Mouse (Mus musculus): ENCODE results near the gene Ccl7. TPM values are rescaled to one million over a fixed set of nuclear protein-coding genes. Genes with fewer than 3 reads are reported as not detected.

The Ccl7 gene
- polyA plus RNA-seq, 1 experiment from 2014 or later, result 0.36 TPM

DNA sequence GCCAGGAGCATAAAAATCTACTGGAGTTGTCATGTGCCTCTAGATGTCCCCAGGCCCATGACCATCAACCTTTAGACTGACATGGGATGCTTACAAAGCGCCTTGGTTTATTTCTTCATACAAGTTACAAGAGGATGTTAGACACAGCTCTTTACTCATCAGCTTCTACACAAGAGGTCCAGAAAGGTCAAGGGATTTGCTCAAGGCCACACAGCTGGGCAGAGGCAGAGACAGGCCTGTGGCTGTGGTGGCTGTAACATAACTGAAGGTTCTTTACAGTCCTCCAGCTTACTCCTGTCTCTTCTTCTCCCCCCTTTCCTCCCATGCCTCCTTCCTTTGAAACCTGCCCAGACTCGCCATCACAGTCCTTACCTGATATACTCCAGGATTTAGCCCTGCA, 15.3 kb upstream of the Ccl7 start:
- 70% methylated on average over 2 of the region's 2 CpGs for WGBS
- H3K27me3 ChIP-seq (replicated peaks; ENCODE audit: control insufficient read depth, insufficient read depth, low read length), result no peaks in the 10 kb centered on the region
- DNase-seq (ENCODE audit: low spot score) (no peak), ATAC-seq (replicated peaks; ENCODE audit: low FRiP score) (no peak)
- H3K36me3 ChIP-seq (ENCODE audit: control insufficient read depth, insufficient read depth, low read length), result no peaks in the 10 kb centered on the region
- H3K27ac ChIP-seq (ENCODE audit: low read depth, low read length), result no peak overlapping the region
- no peaks in the 10 kb centered on the region for H3K9me3 ChIP-seq (ENCODE audit: control insufficient read depth, low read length)
- H3K4me1 ChIP-seq (replicated peaks; ENCODE audit: control insufficient read depth, insufficient read depth, low read length), result no peaks in the 10 kb centered on the region
- H3K9ac ChIP-seq (ENCODE audit: low read depth, low read length), result no peak overlapping the region
- no peak overlapping the region for H3K4me3 ChIP-seq (ENCODE audit: low read depth, low read length)
- no peak overlapping the region for H3K4me2 ChIP-seq

DNA sequence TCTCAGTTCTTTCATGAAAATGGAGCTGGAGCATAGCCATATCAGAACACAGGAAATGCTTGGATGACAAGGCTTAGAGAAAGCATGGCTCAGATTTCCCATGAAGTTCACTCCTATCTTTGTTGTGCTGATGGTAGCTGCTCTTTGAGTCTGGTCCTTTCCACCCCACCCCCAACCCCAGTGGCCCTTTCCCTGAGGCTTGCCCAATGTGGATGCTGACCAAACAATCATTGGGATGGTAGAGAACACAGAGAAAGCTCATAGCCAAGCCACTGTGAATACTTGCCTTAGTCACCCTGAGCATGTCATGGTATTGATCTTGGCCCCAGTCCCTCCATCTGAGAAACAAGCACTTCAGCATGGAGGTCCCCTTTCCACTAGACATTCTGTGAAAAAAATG, 13.4 kb upstream of the Ccl7 start:
- Histone ChIP-seq H3K27ac (ENCODE audit: low read depth, low read length) (no peak overlapping the region), H3K4me1 (replicated peaks; ENCODE audit: control insufficient read depth, insufficient read depth, low read length) (no peaks in the 10 kb centered on the region), H3K4me2 (no peak overlapping the region), H3K9me3 (ENCODE audit: control insufficient read depth, low read length) (no peaks in the 10 kb centered on the region), H3K27me3 (replicated peaks; ENCODE audit: control insufficient read depth, insufficient read depth, low read length) (no peaks in the 10 kb centered on the region), H3K36me3 (ENCODE audit: control insufficient read depth, insufficient read depth, low read length) (no peaks in the 10 kb centered on the region), H3K9ac (ENCODE audit: low read depth, low read length) (no peak overlapping the region), H3K4me3 (ENCODE audit: low read depth, low read length) (no peak overlapping the region)
- ATAC-seq (replicated peaks; ENCODE audit: low FRiP score), result no peak
- DNase-seq (ENCODE audit: low spot score), result no peak

DNA sequence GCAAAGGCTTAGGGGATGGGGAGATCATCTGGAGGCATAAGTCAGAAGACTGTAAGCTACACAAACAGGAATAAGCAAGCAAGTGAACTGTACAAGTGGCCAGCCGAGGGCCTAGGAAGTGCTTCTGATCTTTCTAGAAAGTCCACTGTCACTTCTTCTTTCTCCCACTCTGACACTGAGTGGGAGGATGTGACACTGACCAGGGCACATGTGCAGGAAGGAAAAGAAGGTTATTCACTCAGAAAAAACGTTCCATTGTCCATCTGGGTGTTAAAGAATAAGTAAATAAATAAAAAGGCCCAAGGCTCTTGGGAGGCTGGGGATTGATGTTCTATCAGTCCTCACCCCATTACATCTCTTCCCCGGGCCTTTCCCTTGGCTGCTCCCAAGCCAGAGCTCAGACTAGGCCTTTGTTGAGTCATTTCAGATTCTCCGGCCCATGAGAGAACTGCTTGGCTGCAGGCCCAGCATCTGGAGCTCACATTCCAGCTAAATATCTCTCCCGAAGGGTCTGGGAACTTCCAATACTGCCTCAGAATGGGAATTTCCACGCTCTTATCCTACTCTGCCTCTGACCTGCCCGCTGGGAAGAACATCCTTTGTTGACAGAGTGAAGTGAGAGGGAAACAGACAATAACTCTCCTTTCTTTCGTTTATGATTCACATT, 12.7 kb upstream of the Ccl7 start:
- DNase-seq (ENCODE audit: low spot score) (no peak), ATAC-seq (replicated peaks; ENCODE audit: low FRiP score) (no peak)
- Histone ChIP-seq H3K27me3 (replicated peaks; ENCODE audit: control insufficient read depth, insufficient read depth, low read length) (no peaks in the 10 kb centered on the region), H3K9ac (ENCODE audit: low read depth, low read length) (no peak overlapping the region), H3K4me3 (ENCODE audit: low read depth, low read length) (no peak overlapping the region), H3K27ac (ENCODE audit: low read depth, low read length) (no peak overlapping the region), H3K9me3 (ENCODE audit: control insufficient read depth, low read length) (no peaks in the 10 kb centered on the region), H3K4me2 (no peak overlapping the region), H3K4me1 (replicated peaks; ENCODE audit: control insufficient read depth, insufficient read depth, low read length) (no peaks in the 10 kb centered on the region), H3K36me3 (ENCODE audit: control insufficient read depth, insufficient read depth, low read length) (no peaks in the 10 kb centered on the region)
- WGBS, result 50% methylated on average over 8 of the region's 8 CpGs

DNA sequence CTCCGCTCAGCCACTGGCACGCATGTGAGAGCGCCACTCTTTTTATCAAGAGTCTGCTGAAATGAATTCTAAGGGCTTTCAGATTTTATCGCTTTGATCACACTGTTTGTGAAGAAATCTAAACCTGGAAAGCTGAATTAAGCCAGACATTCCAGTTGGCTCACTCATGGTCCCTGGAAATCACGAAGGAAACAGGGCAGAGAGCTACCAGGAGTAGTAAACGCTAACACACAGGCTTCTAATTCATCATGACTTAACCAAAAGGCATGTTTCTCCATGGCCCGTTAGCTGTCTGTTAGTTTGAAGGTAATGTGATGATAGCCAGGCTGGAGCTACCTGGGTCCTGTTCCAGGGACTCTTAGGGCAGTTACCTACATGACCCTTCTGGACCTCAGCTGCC, 11.1 kb upstream of the Ccl7 start:
- Histone ChIP-seq H3K36me3 (ENCODE audit: control insufficient read depth, insufficient read depth, low read length) (no peaks in the 10 kb centered on the region), H3K9ac (ENCODE audit: low read depth, low read length) (no peak overlapping the region), H3K4me2 (no peak overlapping the region), H3K27me3 (replicated peaks; ENCODE audit: control insufficient read depth, insufficient read depth, low read length) (no peaks in the 10 kb centered on the region), H3K9me3 (ENCODE audit: control insufficient read depth, low read length) (no peaks in the 10 kb centered on the region), H3K4me1 (replicated peaks; ENCODE audit: control insufficient read depth, insufficient read depth, low read length) (no peaks in the 10 kb centered on the region), H3K27ac (ENCODE audit: low read depth, low read length) (no peak overlapping the region), H3K4me3 (ENCODE audit: low read depth, low read length) (no peak overlapping the region)
- DNase-seq (ENCODE audit: low spot score) (no peak), ATAC-seq (replicated peaks; ENCODE audit: low FRiP score) (no peak)
- WGBS, result 76% methylated on average over 7 of the region's 7 CpGs

DNA sequence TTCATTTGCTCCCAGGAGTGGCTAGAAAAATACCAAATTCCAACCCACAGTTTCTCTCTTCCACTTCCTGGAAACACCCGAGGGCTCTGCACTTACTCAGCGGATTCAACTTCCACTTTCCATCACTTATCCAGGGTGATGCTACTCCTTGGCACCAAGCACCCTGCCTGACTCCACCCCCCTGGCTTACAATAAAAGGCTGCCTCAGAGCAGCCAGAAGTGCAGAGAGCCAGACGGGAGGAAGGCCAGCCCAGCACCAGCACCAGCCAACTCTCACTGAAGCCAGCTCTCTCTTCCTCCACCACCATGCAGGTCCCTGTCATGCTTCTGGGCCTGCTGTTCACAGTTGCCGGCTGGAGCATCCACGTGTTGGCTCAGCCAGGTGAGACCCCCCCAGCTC, 10.2 kb upstream of the Ccl7 start, which contains the start of gene Ccl2:
Gene Ccl2 (plus strand): TSS at position 216 of the 400 bp plus-strand sequence.
- Histone ChIP-seq H3K4me2 (no peak within 1 kb of the TSS), H3K27ac (ENCODE audit: low read depth, low read length) (no peak within 1 kb of the TSS), H3K4me3 (ENCODE audit: low read depth, low read length) (no peak within 1 kb of the TSS), H3K4me1 (replicated peaks; ENCODE audit: control insufficient read depth, insufficient read depth, low read length) (no peaks in the 10 kb centered on the region), H3K27me3 (replicated peaks; ENCODE audit: control insufficient read depth, insufficient read depth, low read length) (no peaks in the 10 kb centered on the region), H3K9me3 (ENCODE audit: control insufficient read depth, low read length) (no peaks in the 10 kb centered on the region), H3K9ac (ENCODE audit: low read depth, low read length) (no peak within 1 kb of the TSS), H3K36me3 (ENCODE audit: control insufficient read depth, insufficient read depth, low read length) (no peaks in the 10 kb centered on the region)
- 31% methylated on average over 5 of the region's 5 CpGs for WGBS
- no peak for DNase-seq (ENCODE audit: low spot score)
- ATAC-seq (replicated peaks; ENCODE audit: low FRiP score), result no peak

DNA sequence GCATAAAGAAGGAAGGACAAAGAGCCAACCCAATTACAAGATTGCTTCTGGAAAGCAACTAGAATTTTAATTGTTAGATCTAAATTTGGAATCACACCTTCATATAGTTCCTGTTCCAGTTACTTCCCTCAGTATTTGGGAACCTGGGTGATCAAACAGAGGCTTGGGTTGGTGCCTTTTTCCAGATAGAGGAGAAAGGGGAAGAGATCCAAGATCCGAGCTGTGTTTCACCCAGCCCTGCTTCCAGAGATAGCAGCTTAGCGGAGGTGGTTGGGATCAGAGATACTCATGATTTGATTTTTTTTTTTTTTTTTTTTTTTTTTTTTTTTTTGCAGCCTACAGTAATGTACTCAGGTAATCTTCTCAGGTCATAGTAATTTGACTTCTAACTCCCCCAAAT, 9.7 kb upstream of the Ccl7 start:
- Histone ChIP-seq H3K36me3 (ENCODE audit: control insufficient read depth, insufficient read depth, low read length) (no peaks in the 10 kb centered on the region), H3K9me3 (ENCODE audit: control insufficient read depth, low read length) (no peaks in the 10 kb centered on the region), H3K27me3 (replicated peaks; ENCODE audit: control insufficient read depth, insufficient read depth, low read length) (no peaks in the 10 kb centered on the region), H3K27ac (ENCODE audit: low read depth, low read length) (no peak overlapping the region), H3K9ac (ENCODE audit: low read depth, low read length) (no peak overlapping the region), H3K4me2 (no peak overlapping the region), H3K4me3 (ENCODE audit: low read depth, low read length) (no peak overlapping the region), H3K4me1 (replicated peaks; ENCODE audit: control insufficient read depth, insufficient read depth, low read length) (no peaks in the 10 kb centered on the region)
- 80% methylated on average over 2 of the region's 2 CpGs for WGBS
- DNase-seq (ENCODE audit: low spot score), result no peak
- ATAC-seq (replicated peaks; ENCODE audit: low FRiP score), result no peak

DNA sequence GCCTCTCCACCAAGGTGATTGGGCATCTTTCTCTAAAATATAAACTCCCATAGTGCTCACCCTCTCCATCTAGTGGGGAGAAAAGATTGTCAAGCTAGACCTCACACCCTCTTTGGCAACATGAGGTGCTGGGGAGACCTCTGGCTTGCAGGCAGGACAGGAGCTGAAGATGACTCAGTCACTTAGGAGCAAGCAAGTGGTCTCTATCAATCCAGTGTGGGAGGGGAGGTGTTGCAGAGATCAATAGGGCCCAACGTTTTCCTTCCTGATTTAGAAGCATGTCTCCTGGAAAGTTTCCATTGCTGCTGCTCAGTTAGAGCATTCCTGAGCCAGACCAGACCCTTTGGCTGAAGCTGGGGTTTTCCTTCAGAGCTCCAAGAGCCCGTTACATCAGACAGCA, 7.0 kb upstream of the Ccl7 start, which contains the start of gene Gm17268:
Gene Gm17268 (minus strand): TSS at position 28 of the 400 bp plus-strand sequence.
- DNase-seq (ENCODE audit: low spot score) (no peak), ATAC-seq (replicated peaks; ENCODE audit: low FRiP score) (no peak)
- no peak within 1 kb of the TSS for H3K9ac ChIP-seq (ENCODE audit: low read depth, low read length)
- H3K4me3 ChIP-seq (ENCODE audit: low read depth, low read length), result no peak within 1 kb of the TSS
- H3K27me3 ChIP-seq (replicated peaks; ENCODE audit: control insufficient read depth, insufficient read depth, low read length), result no peaks in the 10 kb centered on the region
- H3K4me1 ChIP-seq (replicated peaks; ENCODE audit: control insufficient read depth, insufficient read depth, low read length), result no peaks in the 10 kb centered on the region
- H3K4me2 ChIP-seq, result no peak within 1 kb of the TSS
- no peaks in the 10 kb centered on the region for H3K36me3 ChIP-seq (ENCODE audit: control insufficient read depth, insufficient read depth, low read length)
- no peak within 1 kb of the TSS for H3K27ac ChIP-seq (ENCODE audit: low read depth, low read length)
- no peaks in the 10 kb centered on the region for H3K9me3 ChIP-seq (ENCODE audit: control insufficient read depth, low read length)
- WGBS, result 43% methylated on average over 2 of the region's 2 CpGs

DNA sequence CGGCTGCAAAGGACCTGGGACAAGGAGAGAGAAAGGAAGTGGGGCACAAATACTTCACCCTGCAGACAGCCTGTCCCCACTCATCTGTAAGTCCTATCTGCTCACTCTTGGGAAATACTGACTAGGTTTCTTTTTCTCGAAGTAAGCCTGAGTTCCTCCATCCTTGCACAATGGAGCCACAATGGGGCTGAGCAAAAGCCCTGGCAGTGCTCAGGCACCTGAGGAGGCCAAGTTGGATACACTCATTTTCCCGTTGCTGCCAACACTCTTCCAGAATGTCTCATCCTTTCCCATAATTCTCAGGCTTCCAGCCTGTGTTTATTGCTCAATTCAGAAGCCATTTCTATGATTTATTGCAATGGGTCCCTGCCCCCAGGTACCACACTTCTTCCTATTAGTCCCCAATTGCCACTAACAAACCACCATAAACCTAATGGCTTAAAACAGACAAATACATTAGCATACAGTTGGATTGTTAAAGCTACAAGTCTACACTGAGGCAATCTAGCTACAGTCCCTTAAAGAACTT, 6.3 kb upstream of the Ccl7 start:
- ATAC-seq (replicated peaks; ENCODE audit: low FRiP score), result no peak
- Histone ChIP-seq H3K27ac (ENCODE audit: low read depth, low read length) (no peak overlapping the region), H3K4me1 (replicated peaks; ENCODE audit: control insufficient read depth, insufficient read depth, low read length) (no peaks in the 10 kb centered on the region), H3K27me3 (replicated peaks; ENCODE audit: control insufficient read depth, insufficient read depth, low read length) (no peaks in the 10 kb centered on the region), H3K9ac (ENCODE audit: low read depth, low read length) (no peak overlapping the region), H3K4me3 (ENCODE audit: low read depth, low read length) (no peak overlapping the region), H3K4me2 (no peak overlapping the region), H3K9me3 (ENCODE audit: control insufficient read depth, low read length) (no peaks in the 10 kb centered on the region), H3K36me3 (ENCODE audit: control insufficient read depth, insufficient read depth, low read length) (no peaks in the 10 kb centered on the region)
- 64% methylated on average over 3 of the region's 3 CpGs for WGBS
- no peak for DNase-seq (ENCODE audit: low spot score)

DNA sequence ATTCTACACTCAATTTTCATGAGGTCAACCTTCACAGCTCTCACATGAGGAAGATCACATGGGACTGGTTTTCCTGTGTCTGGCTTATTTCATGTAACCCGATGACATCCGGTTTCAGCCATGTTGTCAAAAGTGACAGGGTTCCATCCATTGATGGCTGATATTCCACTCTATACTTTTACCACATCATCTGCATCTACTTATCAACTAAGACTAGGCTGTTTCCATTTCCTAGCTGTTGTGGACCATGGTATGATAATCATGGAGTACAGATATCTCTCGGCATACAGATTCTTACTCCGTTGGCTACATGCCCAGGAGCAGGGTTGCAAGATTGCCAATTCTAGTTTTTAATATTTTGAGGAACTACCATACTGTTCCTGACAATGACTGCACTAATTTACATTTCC, 3.8 kb upstream of the Ccl7 start:
- no peaks in the 10 kb centered on the region for H3K9me3 ChIP-seq (ENCODE audit: control insufficient read depth, low read length)
- ATAC-seq (replicated peaks; ENCODE audit: low FRiP score), result no peak
- H3K27ac ChIP-seq (ENCODE audit: low read depth, low read length), result no peak overlapping the region
- H3K27me3 ChIP-seq (replicated peaks; ENCODE audit: control insufficient read depth, insufficient read depth, low read length), result no peaks in the 10 kb centered on the region
- no peak overlapping the region for H3K4me3 ChIP-seq (ENCODE audit: low read depth, low read length)
- no peak overlapping the region for H3K9ac ChIP-seq (ENCODE audit: low read depth, low read length)
- no peak for DNase-seq (ENCODE audit: low spot score)
- no peak overlapping the region for H3K4me2 ChIP-seq
- whole genome bisulfite sequencing, result 79% methylated on average over 4 of the region's 4 CpGs
- no peaks in the 10 kb centered on the region for H3K36me3 ChIP-seq (ENCODE audit: control insufficient read depth, insufficient read depth, low read length)
- no peaks in the 10 kb centered on the region for H3K4me1 ChIP-seq (replicated peaks; ENCODE audit: control insufficient read depth, insufficient read depth, low read length)
